Mouse (Mus musculus) hindbrain, embryonic 11.5 days (tissue): ENCODE measurements around the gene Tdgf1. TPM values are rescaled to one million over a fixed set of nuclear protein-coding genes. Genes with fewer than 3 reads are reported as not detected.

Experiments used
- ATAC-seq: fragments of 200-750 bp; cut with Nextera tagmentation; 2 replicates; pipeline ENCODE4 v1.8.0; 2017; ENCODE audit warnings: mild to moderate bottlenecking, moderate TSS enrichment, moderate library complexity; ENCODE audit not compliant: low FRiP score
- DNase-seq: peaks from one replicate; pipeline ENCODE4 v3.0.0-alpha.2; 2015; ENCODE audit warnings: low spot score
- H3K27ac ChIP-seq: fragments of 300-500 bp; sonication (generic); 2 replicates; pipeline ENCODE4 v1.5.1; 2014; ENCODE audit warnings: mild to moderate bottlenecking, low read depth, low read length
- H3K27me3 ChIP-seq: fragments of 300-500 bp; sonication (generic); 2 replicates; pipeline ENCODE4 v1.6.1; 2014; ENCODE audit warnings: mild to moderate bottlenecking, low read length, moderate library complexity, mixed read lengths; ENCODE audit not compliant: control insufficient read depth, insufficient read depth
- H3K36me3 ChIP-seq: fragments of 300-500 bp; sonication (generic); 2 replicates; pipeline ENCODE4 v1.6.1; 2014; ENCODE audit warnings: mild to moderate bottlenecking, low read length, moderate library complexity, mixed read lengths; ENCODE audit not compliant: control insufficient read depth, insufficient read depth
- H3K4me1 ChIP-seq: fragments of 300-500 bp; sonication (generic); replicated peaks from 2 replicates; pipeline ENCODE4 v1.6.1; 2014; ENCODE audit warnings: low read length, mixed read lengths; ENCODE audit not compliant: control insufficient read depth, insufficient read depth
- H3K4me2 ChIP-seq: fragments of 300-500 bp; sonication (generic); replicated peaks from 2 replicates; pipeline ENCODE4 v1.6.1; 2014; ENCODE audit warnings: mild to moderate bottlenecking, low read depth, low read length
- H3K4me3 ChIP-seq: fragments of 300-500 bp; sonication (generic); 2 replicates; pipeline ENCODE4 v1.5.1; 2014; ENCODE audit warnings: low read depth, low read length
- H3K9ac ChIP-seq: fragments of 300-500 bp; sonication (generic); 2 replicates; pipeline ENCODE4 v1.6.1; 2014; ENCODE audit warnings: low read depth, low read length
- H3K9me3 ChIP-seq: fragments of 300-500 bp; sonication (generic); 2 replicates; pipeline ENCODE4 v1.6.1; 2016; ENCODE audit warnings: low read length; ENCODE audit not compliant: control insufficient read depth
- WGBS: fragments of 180-500 bp; shearing (Covaris S2); extraction: QIAGEN DNeasy Blood & Tissue Kit; methylation state at CpG from one replicate; pipeline ENCODE4 v1.1.7; 2014; 5-methylcytosine and 5-hydroxymethylcytosine counted together
- polyA plus RNA-seq: library from polyadenylated mRNA; unstranded; fragments of >200 nt; fragmentation: Nextera tagmentation; extraction: Ambion mirVana; gene quantifications from 2 replicates; pipeline ENCODE4 v1.2.1, GENCODE M21; 2014

Tdgf1 gene
- polyA plus RNA-seq, 1 experiment from 2014 or later: not detected

DNA sequence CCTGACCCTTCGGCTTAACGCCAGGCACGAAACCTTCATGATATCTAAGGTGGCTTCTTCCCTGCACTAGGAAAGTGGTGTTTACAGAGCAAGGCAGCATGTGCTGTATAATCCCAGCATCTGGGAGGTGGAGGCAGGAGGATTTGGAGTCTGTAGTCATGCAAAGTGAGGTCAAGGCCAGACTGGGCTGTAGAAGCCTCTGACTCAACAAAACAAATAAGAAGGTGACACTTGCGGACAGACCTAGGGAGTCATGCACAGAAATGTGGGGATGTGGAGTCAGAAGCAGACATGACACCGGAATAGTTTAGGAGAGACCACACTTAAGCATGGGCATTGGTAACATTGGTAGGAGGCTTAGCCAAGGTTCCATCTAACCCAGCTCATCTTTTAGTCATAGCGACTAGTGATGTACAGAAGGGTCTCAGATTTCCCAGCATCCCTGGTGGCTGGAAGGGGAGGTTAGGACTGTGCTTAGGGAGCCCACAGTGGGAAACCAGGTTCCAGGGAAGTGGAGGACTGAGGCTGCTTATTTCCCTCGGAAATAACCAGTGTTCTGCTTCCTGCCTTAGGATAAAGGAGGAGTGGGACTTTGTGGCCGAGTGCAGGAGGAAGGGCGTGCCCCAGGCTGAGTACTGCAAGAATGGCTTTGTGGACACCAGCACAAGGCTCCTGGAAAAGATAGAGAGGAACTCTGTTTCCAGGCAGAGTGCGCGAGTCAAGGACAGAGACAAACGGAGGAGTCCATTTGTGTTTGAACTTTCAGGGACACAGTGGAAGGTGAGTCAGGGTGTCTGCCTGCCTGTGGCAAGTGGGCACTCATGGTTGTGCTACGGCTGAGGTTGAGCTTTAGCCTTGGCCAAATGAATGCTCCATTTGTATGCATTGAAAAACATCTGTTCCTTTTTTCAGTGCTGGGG, 14.5 kb upstream of the Tdgf1 start:
- no peak overlapping the region for H3K4me2 ChIP-seq
- no peaks in the 10 kb centered on the region for H3K9me3 ChIP-seq
- no peak overlapping the region for H3K27ac ChIP-seq
- no peak overlapping the region for H3K9ac ChIP-seq
- no peak for ATAC-seq
- H3K4me3 ChIP-seq: no peak overlapping the region
- no peak for DNase-seq
- no peaks in the 10 kb centered on the region for H3K4me1 ChIP-seq
- no peaks in the 10 kb centered on the region for H3K27me3 ChIP-seq
- no peaks in the 10 kb centered on the region for H3K36me3 ChIP-seq
- 86% methylated on average over 13 of the region's 13 CpGs for WGBS

DNA sequence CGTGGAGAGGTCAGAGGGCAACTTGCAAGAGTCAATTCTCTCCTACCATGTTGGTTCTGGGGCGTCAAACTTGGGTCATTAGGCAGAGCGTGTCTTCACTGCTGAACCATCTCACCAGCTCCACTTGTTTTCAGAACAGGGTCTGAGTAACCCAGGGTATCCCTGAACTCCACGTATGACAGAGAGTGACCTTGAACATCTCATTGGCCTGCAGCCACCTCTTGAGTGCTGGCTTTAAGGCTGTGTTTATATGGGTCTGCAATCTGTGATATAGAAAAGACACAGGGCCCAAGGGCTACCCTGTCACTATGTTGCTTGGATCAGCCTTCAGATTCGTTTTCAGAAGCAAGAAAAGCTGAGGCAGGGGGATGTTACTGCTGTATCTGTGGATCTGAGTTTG, 13.7 kb upstream of the Tdgf1 start:
- Histone ChIP-seq H3K9me3 (no peaks in the 10 kb centered on the region), H3K4me1 (no peaks in the 10 kb centered on the region), H3K27ac (no peak overlapping the region), H3K9ac (no peak overlapping the region), H3K27me3 (no peaks in the 10 kb centered on the region), H3K4me2 (no peak overlapping the region), H3K36me3 (no peaks in the 10 kb centered on the region), H3K4me3 (no peak overlapping the region)
- ATAC-seq: no peak
- no peak for DNase-seq
- WGBS: 82% methylated on average over 5 of the region's 5 CpGs

DNA sequence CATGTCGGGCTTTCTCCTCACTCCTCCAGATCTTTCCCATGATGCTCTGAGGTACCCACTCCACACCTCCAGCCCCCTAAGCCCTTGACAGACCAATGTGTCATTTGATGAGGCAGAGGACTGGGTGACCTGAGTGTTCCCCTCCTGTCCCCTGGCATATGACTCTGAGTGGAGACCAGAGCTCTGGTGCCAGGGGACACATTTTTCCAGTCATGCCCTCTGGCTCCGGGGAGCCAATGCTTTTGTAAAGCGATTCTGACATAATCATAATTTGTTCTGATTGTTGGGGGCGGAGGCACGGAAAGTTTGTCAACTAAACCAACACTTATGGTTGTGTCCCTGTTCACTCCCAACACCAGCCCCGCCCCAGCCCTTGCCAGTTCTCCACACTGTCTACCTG, 10.0 kb upstream of the Tdgf1 start:
- ATAC-seq: no peak
- no peak overlapping the region for H3K27ac ChIP-seq
- WGBS: 86% methylated on average over 6 of the region's 6 CpGs
- DNase-seq: no peak
- no peaks in the 10 kb centered on the region for H3K36me3 ChIP-seq
- H3K4me2 ChIP-seq: no peak overlapping the region
- H3K27me3 ChIP-seq: 0 out of 2 replicates have a peak, but pooled peaks cover 3% of the 10 kb centered on the region
- no peak overlapping the region for H3K4me3 ChIP-seq
- no peaks in the 10 kb centered on the region for H3K9me3 ChIP-seq
- no peak overlapping the region for H3K9ac ChIP-seq
- H3K4me1 ChIP-seq: no peaks in the 10 kb centered on the region

DNA sequence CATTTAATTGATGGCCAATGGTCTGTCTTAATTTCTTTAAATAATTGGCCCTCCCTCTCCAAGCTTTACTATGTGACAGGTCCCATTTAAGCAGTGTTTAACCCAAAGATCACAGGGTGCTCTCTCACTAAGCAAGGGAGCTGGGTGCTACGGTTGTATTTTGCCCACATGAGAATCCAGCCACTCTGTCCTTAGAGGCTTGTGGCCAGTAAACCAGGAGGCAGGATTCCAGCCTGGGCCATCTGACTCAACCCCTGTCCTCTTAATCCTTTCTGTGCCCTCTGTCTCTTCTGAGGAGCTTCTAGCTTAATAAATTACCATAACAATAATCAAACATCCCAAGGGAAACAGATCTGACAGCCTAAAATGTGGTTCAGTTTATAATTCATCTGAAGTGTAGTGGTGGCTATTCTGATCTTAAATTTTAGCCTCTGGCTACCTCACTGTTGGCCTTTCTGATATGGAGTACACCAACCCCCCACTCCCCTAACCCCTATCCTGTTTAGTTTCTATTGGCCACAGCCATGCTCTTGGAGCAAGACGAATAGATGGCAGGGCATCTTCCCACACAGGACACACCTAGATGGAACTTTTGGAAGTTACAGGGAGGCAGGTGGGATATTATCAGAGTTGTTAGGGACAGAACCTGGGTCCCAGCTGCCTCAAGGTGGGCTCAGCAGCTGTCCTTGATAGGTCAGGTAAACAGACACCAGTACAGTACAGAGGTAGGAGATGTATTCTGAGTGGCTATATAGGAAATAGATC, 8.9 kb upstream of the Tdgf1 start:
- Histone ChIP-seq H3K9me3 (no peaks in the 10 kb centered on the region), H3K36me3 (no peaks in the 10 kb centered on the region), H3K27ac (no peak overlapping the region), H3K27me3 (0 out of 2 replicates have a peak, but pooled peaks cover 3% of the 10 kb centered on the region), H3K4me3 (no peak overlapping the region), H3K4me2 (no peak overlapping the region), H3K9ac (no peak overlapping the region), H3K4me1 (no peaks in the 10 kb centered on the region)
- WGBS: 66% methylated on average over 2 of the region's 2 CpGs
- DNase-seq (no peak), ATAC-seq (no peak)

DNA sequence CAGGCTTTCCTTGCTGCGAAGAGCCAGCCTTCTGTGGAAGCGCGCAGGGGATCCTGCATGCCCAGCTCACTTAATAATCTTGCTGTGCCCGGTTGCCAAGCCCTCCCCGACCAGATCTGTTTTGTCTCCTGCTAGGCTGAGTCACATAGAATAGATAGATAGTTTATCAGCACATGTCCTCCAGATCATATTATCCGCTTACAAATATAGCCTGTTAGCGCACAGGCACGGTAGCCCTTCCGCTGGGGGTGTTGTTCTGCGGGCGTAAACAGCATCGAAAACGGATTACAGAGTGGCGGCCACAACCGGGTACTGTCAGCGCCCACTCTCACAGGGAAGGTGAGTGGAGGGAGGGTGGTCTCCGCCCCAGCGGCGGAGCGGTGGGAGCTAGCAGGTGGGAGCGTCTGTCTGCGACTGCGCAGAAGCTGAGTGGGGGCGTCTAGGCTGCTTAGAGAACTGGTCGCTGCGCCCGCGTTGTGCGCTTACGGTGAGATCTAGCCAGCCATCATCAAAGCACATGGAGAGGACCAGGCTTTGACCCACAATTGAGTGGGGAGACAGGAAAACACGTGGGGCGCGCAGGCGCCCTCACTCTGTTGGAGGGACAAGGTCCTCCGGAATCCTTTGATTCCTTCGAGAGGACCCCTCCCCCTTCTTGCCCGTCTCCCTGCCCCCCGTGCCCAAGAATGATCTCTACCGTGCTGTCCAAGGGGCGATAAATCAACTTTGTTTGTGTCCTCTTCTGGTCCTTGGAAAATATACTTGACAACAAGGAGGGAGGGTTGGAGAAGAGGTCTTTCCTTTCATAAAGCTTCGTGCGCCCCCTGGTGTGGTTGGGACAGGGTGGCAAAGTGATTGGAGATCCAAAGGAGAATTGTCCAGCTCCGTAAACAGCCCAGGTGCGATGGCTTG, 7.8 kb upstream of the Tdgf1 start:
- H3K27ac ChIP-seq: no peak overlapping the region
- H3K36me3 ChIP-seq: no peaks in the 10 kb centered on the region
- H3K4me3 ChIP-seq: peak overlapping the region; percentile 49
- peak; percentile 76 for ATAC-seq
- peak overlapping the region; percentile 53 for H3K9ac ChIP-seq
- DNase-seq: peak; percentile 85
- H3K4me2 ChIP-seq: peak overlapping the region; percentile 91
- 0 out of 2 replicates have a peak, but pooled peaks cover 3% of the 10 kb centered on the region for H3K27me3 ChIP-seq
- no peaks in the 10 kb centered on the region for H3K4me1 ChIP-seq
- WGBS: 1% methylated on average over 44 of the region's 44 CpGs
- no peaks in the 10 kb centered on the region for H3K9me3 ChIP-seq

DNA sequence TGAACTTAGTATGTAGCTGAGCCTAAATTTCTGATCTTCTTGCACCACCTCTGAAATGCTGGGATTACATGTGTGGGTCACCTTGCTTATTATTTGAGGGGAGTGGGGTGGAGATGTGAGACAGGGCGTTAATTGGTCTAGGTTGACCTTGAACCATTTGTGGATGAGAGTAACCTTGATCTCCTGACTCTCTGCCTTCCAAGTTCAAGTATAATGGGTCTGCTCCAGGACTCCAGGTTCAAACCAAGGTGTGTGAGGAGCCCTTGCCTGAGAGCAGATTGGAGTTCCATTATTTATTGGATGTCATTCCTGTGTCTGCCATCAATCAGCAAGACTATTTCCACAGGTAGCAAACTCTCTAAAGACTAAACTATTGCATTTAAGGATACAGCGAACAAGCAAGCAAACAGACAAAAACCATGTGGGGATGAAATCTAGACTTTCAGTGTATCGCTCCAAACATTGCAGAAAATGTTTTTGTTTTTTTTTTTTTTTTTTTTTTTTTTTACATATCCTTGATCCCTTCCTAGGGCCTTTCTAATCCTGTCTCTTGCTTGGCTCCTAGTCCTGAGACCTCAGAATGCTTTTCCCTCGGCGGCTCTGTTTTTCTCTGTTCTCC, 7.1 kb upstream of the Tdgf1 start:
- H3K36me3 ChIP-seq: no peaks in the 10 kb centered on the region
- H3K27ac ChIP-seq: no peak overlapping the region
- H3K4me3 ChIP-seq: peak overlapping the region; percentile 49
- DNase-seq: no peak
- H3K27me3 ChIP-seq: peaks cover 3% of the 10 kb centered on the region; the same call in 1 of the 2 replicates
- no peak for ATAC-seq
- H3K4me1 ChIP-seq: no peaks in the 10 kb centered on the region
- WGBS: 44% methylated on average over 5 of the region's 5 CpGs
- H3K4me2 ChIP-seq: peak overlapping the region; percentile 91
- peak overlapping the region; percentile 53 for H3K9ac ChIP-seq
- no peaks in the 10 kb centered on the region for H3K9me3 ChIP-seq

DNA sequence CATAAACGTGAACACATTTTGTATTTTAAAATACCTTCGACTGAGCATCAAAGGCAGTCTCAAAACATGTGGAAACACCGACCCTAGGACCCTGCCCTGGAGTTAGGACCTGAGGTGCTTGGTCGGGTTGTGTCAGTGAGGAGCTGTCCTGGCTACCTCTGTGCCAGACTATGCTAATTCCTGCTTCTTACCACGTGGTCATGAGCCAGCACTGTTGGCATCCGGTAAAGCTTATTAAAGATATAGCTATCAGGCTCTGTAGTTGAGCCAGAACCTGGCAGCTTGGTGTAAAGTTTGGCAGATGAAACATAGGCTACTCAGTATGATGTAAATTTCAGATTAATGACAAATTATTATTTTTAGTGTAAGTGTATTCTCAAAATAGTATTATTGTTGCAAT, 6.4 kb upstream of the Tdgf1 start:
- ATAC-seq: no peak
- Histone ChIP-seq H3K36me3 (no peaks in the 10 kb centered on the region), H3K27ac (no peak overlapping the region), H3K27me3 (peaks cover 8% of the 10 kb centered on the region), H3K4me2 (no peak overlapping the region), H3K4me3 (no peak overlapping the region), H3K4me1 (no peaks in the 10 kb centered on the region), H3K9ac (no peak overlapping the region), H3K9me3 (no peaks in the 10 kb centered on the region)
- WGBS: 53% methylated on average over 6 of the region's 6 CpGs
- no peak for DNase-seq

DNA sequence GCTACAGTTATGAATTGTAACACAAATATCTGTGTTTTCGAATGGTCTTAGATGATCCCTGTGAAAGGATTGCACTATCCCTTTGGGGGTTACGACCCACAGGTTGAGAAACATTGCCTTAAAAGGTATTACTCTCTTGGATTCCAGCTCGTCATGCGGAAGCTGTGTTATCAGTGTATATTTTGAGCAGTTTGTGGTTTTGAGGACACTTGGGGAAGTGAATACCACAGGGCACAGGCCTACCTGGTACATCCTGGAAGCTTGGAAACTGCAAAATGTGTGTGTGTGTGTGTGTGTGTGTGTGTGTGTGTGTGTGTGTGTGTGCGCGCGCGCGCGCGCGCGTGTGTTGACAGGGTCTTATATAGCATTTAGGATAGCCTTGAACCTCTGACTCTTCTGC, 5.9 kb upstream of the Tdgf1 start:
- WGBS: 95% methylated on average over 13 of the region's 13 CpGs
- H3K4me2 ChIP-seq: no peak overlapping the region
- no peaks in the 10 kb centered on the region for H3K36me3 ChIP-seq
- ATAC-seq (no peak), DNase-seq (no peak)
- H3K9me3 ChIP-seq: no peaks in the 10 kb centered on the region
- no peak overlapping the region for H3K27ac ChIP-seq
- H3K4me3 ChIP-seq: no peak overlapping the region
- H3K9ac ChIP-seq: no peak overlapping the region
- no peaks in the 10 kb centered on the region for H3K4me1 ChIP-seq
- H3K27me3 ChIP-seq: peaks cover 14% of the 10 kb centered on the region
